Mouse (Mus musculus) limb, embryonic 11.5 days (tissue): ENCODE measurements around the gene Gnb5. TPM values are rescaled to one million over a fixed set of nuclear protein-coding genes. Genes with fewer than 3 reads are reported as not detected.

ENCODE experiments used
- ATAC-seq: fragments of 200-750 bp; cut with Nextera tagmentation; 2 replicates; pipeline ENCODE4 v1.8.0; 2017; ENCODE audit warnings: low read depth; ENCODE audit not compliant: insufficient number of reproducible peaks, low FRiP score, low TSS enrichment
- DNase-seq: peaks from one replicate; pipeline ENCODE4 v3.0.0-alpha.2; 2015; ENCODE audit warnings: low spot score
- H3K27ac ChIP-seq: fragments of 300-500 bp; sonication (generic); replicated peaks from 2 replicates; pipeline ENCODE4 v1.5.1; 2014; ENCODE audit warnings: low read depth, mild to moderate bottlenecking, low read length
- H3K27me3 ChIP-seq: fragments of 300-500 bp; sonication (generic); 2 replicates; pipeline ENCODE4 v1.6.1; 2014; ENCODE audit warnings: mild to moderate bottlenecking, low read length, mixed read lengths; ENCODE audit not compliant: control insufficient read depth, insufficient read depth
- H3K36me3 ChIP-seq: fragments of 300-500 bp; sonication (generic); 2 replicates; pipeline ENCODE4 v1.6.1; 2014; ENCODE audit warnings: mild to moderate bottlenecking, low read length, moderate library complexity, mixed read lengths; ENCODE audit not compliant: control insufficient read depth, insufficient read depth
- H3K4me1 ChIP-seq: fragments of 300-500 bp; sonication (generic); 2 replicates; pipeline ENCODE4 v1.6.1; 2014; ENCODE audit warnings: low read length, mixed read lengths; ENCODE audit not compliant: control insufficient read depth, insufficient read depth
- H3K4me2 ChIP-seq: fragments of 300-500 bp; sonication (generic); 2 replicates; pipeline ENCODE4 v1.6.1; 2014; ENCODE audit warnings: low read depth, mild to moderate bottlenecking, moderate library complexity; ENCODE audit not compliant: severe bottlenecking
- H3K4me3 ChIP-seq: fragments of 300-500 bp; sonication (generic); 2 replicates; pipeline ENCODE4 v1.5.1; 2014; ENCODE audit warnings: low read depth, low read length
- H3K9ac ChIP-seq: fragments of 300-500 bp; sonication (generic); 2 replicates; pipeline ENCODE4 v1.6.1; 2014; ENCODE audit warnings: mild to moderate bottlenecking, low read length
- H3K9me3 ChIP-seq: fragments of 300-500 bp; sonication (generic); 2 replicates; pipeline ENCODE4 v1.6.1; 2016; ENCODE audit warnings: low read length; ENCODE audit not compliant: control insufficient read depth
- WGBS: fragments of 180-500 bp; shearing (Covaris S2); extraction: QIAGEN DNeasy Blood & Tissue Kit; methylation state at CpG from one replicate; pipeline ENCODE4 v1.1.7; 2014; 5-methylcytosine and 5-hydroxymethylcytosine counted together
- polyA plus RNA-seq: library from polyadenylated mRNA; unstranded; fragments of >200 nt; fragmentation: Nextera tagmentation; extraction: Ambion mirVana; gene quantifications from 2 replicates; pipeline ENCODE4 v1.2.1, GENCODE M21; 2014

Gene Gnb5
- polyA plus RNA-seq, 1 experiment from 2014 or later = 23.0 TPM

GRCm38 (mm10) chr9:75328047-75328446 is 22.0 kb downstream of the Gnb5 start:
- H3K4me1 ChIP-seq = no peaks in the 10 kb centered on the region
- H3K9ac ChIP-seq = no peak overlapping the region
- H3K9me3 ChIP-seq = no peaks in the 10 kb centered on the region
- H3K27ac ChIP-seq = no peak overlapping the region
- H3K27me3 ChIP-seq = no peaks in the 10 kb centered on the region
- H3K36me3 ChIP-seq = no peaks in the 10 kb centered on the region; the same call in 1 of the 2 replicates
- no peak overlapping the region for H3K4me3 ChIP-seq
- DNase-seq (no peak), ATAC-seq (no peak)
- 95% methylated on average over 3 of the region's 3 CpGs for WGBS
- no peak overlapping the region for H3K4me2 ChIP-seq

DNA sequence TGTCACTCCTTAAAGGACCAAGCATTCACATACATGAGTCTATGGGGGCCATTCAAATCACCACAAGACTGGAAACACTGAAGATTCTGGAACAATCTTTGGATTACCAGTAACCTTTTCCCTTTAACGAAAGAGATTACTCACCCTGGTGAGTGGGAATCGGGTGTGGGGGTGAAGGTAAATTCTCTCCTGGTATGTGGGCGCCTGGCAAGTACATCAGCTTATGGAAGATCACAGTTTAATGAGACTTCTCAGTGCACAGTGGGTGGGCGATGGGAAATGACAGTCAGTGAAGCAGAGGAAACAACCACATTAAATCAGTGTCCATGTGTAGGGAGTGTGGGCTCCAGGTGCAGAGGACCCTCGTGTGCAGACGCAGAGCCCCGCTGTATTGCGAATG is 24.7 kb downstream of the Gnb5 start:
- H3K36me3 ChIP-seq = peaks cover 2% of the 10 kb centered on the region; the same call in 1 of the 2 replicates
- ATAC-seq = no peak
- 92% methylated on average over 8 of the region's 8 CpGs for WGBS

GRCm38 (mm10) chr9:75334440-75334839 is 28.4 kb downstream of the Gnb5 start:
- 80% methylated on average over 4 of the region's 4 CpGs for WGBS
- peaks cover 2% of the 10 kb centered on the region; the same call in 1 of the 2 replicates for H3K36me3 ChIP-seq
- ATAC-seq = no peak

More for the DNA sequence above, 24.7 kb downstream of the Gnb5 start:
- no peaks in the 10 kb centered on the region for H3K4me1 ChIP-seq
- H3K27ac ChIP-seq = no peak overlapping the region
- no peak overlapping the region for H3K9ac ChIP-seq
- H3K9me3 ChIP-seq = no peaks in the 10 kb centered on the region
- no peak for DNase-seq
- no peak overlapping the region for H3K4me2 ChIP-seq
- H3K27me3 ChIP-seq = no peaks in the 10 kb centered on the region
- H3K4me3 ChIP-seq = no peak overlapping the region

GRCm38 (mm10) chr9:75338016-75338415 is 31.9 kb downstream of the Gnb5 start:
- no peak overlapping the region for H3K4me3 ChIP-seq
- no peaks in the 10 kb centered on the region for H3K4me1 ChIP-seq
- ATAC-seq = no peak
- H3K27ac ChIP-seq = no peak overlapping the region
- no peak overlapping the region for H3K4me2 ChIP-seq
- no peaks in the 10 kb centered on the region for H3K9me3 ChIP-seq
- whole genome bisulfite sequencing = 93% methylated on average over 6 of the region's 6 CpGs
- no peaks in the 10 kb centered on the region for H3K27me3 ChIP-seq
- peaks cover 2% of the 10 kb centered on the region; the same call in 1 of the 2 replicates for H3K36me3 ChIP-seq
- H3K9ac ChIP-seq = no peak overlapping the region
- no peak for DNase-seq

More at GRCm38 (mm10) chr9:75334440-75334839, 28.4 kb downstream of the Gnb5 start:
- no peak overlapping the region for H3K4me3 ChIP-seq
- H3K27me3 ChIP-seq = no peaks in the 10 kb centered on the region
- H3K9me3 ChIP-seq = no peaks in the 10 kb centered on the region
- no peak overlapping the region for H3K4me2 ChIP-seq
- H3K4me1 ChIP-seq = no peaks in the 10 kb centered on the region
- no peak overlapping the region for H3K9ac ChIP-seq
- DNase-seq = no peak
- no peak overlapping the region for H3K27ac ChIP-seq

DNA sequence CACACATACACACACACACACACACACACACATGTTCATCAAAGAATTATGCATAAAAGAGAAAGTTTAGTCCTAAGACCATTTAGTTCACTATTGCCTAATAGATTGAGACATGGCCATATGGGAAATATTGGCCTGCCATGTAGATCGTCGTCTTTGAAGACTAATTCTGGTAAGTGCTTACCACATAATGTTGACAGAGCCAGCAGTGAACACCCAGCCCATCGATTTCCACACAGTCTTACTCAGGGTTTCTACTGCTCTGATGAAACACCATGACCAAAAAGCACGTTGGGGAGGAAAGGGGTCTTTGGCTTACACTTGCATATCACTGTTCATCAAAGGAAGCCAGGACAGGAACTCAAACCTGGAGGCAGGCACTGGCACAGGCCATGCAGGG is 36.3 kb downstream of the Gnb5 start:
- no peak overlapping the region for H3K4me2 ChIP-seq
- no peak for DNase-seq
- ATAC-seq = no peak
- H3K9ac ChIP-seq = no peak overlapping the region
- no peaks in the 10 kb centered on the region for H3K9me3 ChIP-seq
- no peaks in the 10 kb centered on the region for H3K27me3 ChIP-seq
- H3K36me3 ChIP-seq = no peaks in the 10 kb centered on the region; the same call in 1 of the 2 replicates
- H3K4me1 ChIP-seq = no peaks in the 10 kb centered on the region
- H3K4me3 ChIP-seq = no peak overlapping the region
- 86% methylated on average over 4 of the region's 4 CpGs for WGBS
- no peak overlapping the region for H3K27ac ChIP-seq

DNA sequence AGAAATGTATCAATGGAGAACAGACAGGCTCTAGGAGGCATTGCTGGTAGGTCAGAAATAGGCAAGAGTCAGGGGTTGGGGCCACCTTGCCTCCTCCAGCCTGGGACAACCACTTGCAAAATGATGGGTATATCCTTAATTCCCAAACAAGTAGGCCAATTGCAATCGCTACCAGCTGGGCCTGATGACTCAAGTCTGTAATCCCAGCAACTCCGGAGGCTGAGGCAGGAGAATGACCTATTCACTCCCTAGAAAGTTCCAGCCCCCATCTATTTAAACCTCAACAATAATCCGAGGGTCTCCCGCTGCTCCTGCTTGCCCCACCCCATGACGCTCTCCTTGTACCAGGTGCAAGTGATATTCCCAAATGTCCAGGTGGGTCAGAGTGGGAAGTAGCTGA is 41.4 kb downstream of the Gnb5 start, which contains the start of gene Bcl2l10:
Bcl2l10 (plus strand) TSS at position 301 of the 400 bp plus-strand sequence.
- no peak within 1 kb of the TSS for H3K27ac ChIP-seq
- no peaks in the 10 kb centered on the region for H3K4me1 ChIP-seq
- H3K9ac ChIP-seq = no peak within 1 kb of the TSS
- no peak for DNase-seq
- no peaks in the 10 kb centered on the region for H3K36me3 ChIP-seq
- no peaks in the 10 kb centered on the region for H3K9me3 ChIP-seq
- no peak within 1 kb of the TSS for H3K4me2 ChIP-seq
- H3K4me3 ChIP-seq = no peak within 1 kb of the TSS
- ATAC-seq = no peak
- H3K27me3 ChIP-seq = no peaks in the 10 kb centered on the region
- 90% methylated on average over 5 of the region's 5 CpGs for WGBS

- Histone ChIP-seq H3K4me2 (no peak overlapping the region), H3K36me3 (no peaks in the 10 kb centered on the region), H3K27ac (no peak overlapping the region), H3K9me3 (no peaks in the 10 kb centered on the region), H3K9ac (no peak overlapping the region), H3K4me3 (no peak overlapping the region), H3K4me1 (no peaks in the 10 kb centered on the region), H3K27me3 (no peaks in the 10 kb centered on the region)
- 89% methylated on average over 17 of the region's 17 CpGs for WGBS
- no peak for DNase-seq
- ATAC-seq = no peak
These were observed 42.0 kb downstream of the Gnb5 start for GRCm38 (mm10) chr9:75348066-75348465.

- Histone ChIP-seq H3K27ac (no peak overlapping the region), H3K4me1 (no peaks in the 10 kb centered on the region), H3K27me3 (no peaks in the 10 kb centered on the region), H3K9me3 (no peaks in the 10 kb centered on the region), H3K4me2 (no peak overlapping the region), H3K36me3 (no peaks in the 10 kb centered on the region), H3K9ac (no peak overlapping the region), H3K4me3 (no peak overlapping the region)
- 41% methylated on average over 3 of the region's 3 CpGs for WGBS
- ATAC-seq (no peak), DNase-seq (no peak)
These were observed 42.6 kb downstream of the Gnb5 start for GRCm38 (mm10) chr9:75348641-75349040.

DNA sequence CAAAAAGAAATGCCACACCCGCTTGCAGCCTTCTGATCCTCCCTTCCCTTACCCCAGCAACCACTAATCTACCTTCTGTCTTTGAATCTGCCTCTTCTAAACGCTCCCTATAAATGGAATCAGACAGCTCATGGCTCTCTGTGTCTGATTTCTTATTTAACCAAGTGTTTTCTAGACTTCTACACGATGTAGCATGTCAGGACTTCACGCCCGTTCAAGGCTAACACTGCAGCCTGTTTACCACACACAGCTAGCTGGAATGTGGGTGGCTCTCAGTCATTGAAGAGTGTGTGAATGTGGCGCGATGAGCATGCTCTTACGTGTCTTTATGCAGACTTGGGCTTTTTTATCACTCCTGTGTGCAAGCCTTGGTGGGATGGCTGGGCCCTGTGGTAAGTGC is 47.0 kb downstream of the Gnb5 start:
- H3K36me3 ChIP-seq = no peaks in the 10 kb centered on the region
- DNase-seq (no peak), ATAC-seq (no peak)
- H3K4me2 ChIP-seq = no peak overlapping the region
- H3K4me1 ChIP-seq = no peaks in the 10 kb centered on the region
- H3K27me3 ChIP-seq = no peaks in the 10 kb centered on the region
- no peak overlapping the region for H3K9ac ChIP-seq
- WGBS = 76% methylated on average over 8 of the region's 8 CpGs
- H3K9me3 ChIP-seq = no peaks in the 10 kb centered on the region
- H3K27ac ChIP-seq = no peak overlapping the region
- H3K4me3 ChIP-seq = no peak overlapping the region
